Mouse (Mus musculus) G1E (cell line): ENCODE data around the gene Bud13. TPM values are rescaled to one million over a fixed set of nuclear protein-coding genes. Genes with fewer than 3 reads are reported as not detected.

Experiments used
- ATAC-seq: 2 replicates; pipeline ENCODE4 v1.8.0; 2016; ENCODE audit warnings: mild to moderate bottlenecking; ENCODE audit not compliant: insufficient number of reproducible peaks, poor library complexity, low FRiP score, severe bottlenecking; ENCODE audit errors: extremely low read depth
- DNase-seq: peaks from one replicate; pipeline ENCODE4 v3.0.0; 2012; ENCODE audit warnings: low spot score
- H3K27me3 ChIP-seq: 2 replicates; pipeline ENCODE4 v1.6.1; 2012; ENCODE audit warnings: mild to moderate bottlenecking, low read length, inconsistent platforms; ENCODE audit not compliant: insufficient read depth
- H3K36me3 ChIP-seq: replicated peaks from 2 replicates; pipeline ENCODE3; 2012; ENCODE audit warnings: mild to moderate bottlenecking, inconsistent platforms
- H3K4me1 ChIP-seq: 2 replicates; pipeline ENCODE4 v1.6.1; 2012; ENCODE audit warnings: low read depth, low read length, inconsistent platforms, mixed read lengths; ENCODE audit not compliant: insufficient read depth
- H3K4me3 ChIP-seq: 2 replicates; pipeline ENCODE4 v1.5.1; 2012; ENCODE audit warnings: low read depth, mild to moderate bottlenecking, inconsistent platforms, low read length, moderate library complexity, mixed read lengths
- H3K9me3 ChIP-seq: replicated peaks from 2 replicates; pipeline ENCODE4 v1.6.1; 2012; ENCODE audit warnings: inconsistent platforms
- CTCF ChIP-seq: IDR thresholded peaks from 2 replicates; pipeline ENCODE4 v1.5.1; 2012; ENCODE audit warnings: low read depth, low read length, inconsistent platforms, mixed read lengths
- GATA1 ChIP-seq: IDR thresholded peaks from 2 replicates; pipeline ENCODE4 v1.6.1; 2012; ENCODE audit warnings: borderline replicate concordance, low read length, inconsistent platforms, mixed read lengths
- GATA2 ChIP-seq: IDR thresholded peaks from 2 replicates; pipeline ENCODE4 v1.6.1; 2012; ENCODE audit warnings: low read depth, low read length, inconsistent platforms, borderline replicate concordance
- POLR2AphosphoS5 ChIP-seq: IDR thresholded peaks from 2 replicates; pipeline ENCODE4 v1.6.1; 2012; ENCODE audit warnings: low read depth, low read length, inconsistent platforms; ENCODE audit not compliant: insufficient replicate concordance
- TAL1 ChIP-seq: conservative IDR thresholded peaks from 2 replicates; pipeline ENCODE4 v1.6.1; 2012; ENCODE audit warnings: low read depth, low read length, inconsistent platforms, mixed read lengths
- polyA plus RNA-seq: library from polyadenylated mRNA; stranded (reverse); fragments of >175 nt; gene quantifications from 2 replicates; pipeline ENCODE4 v1.2.3, GENCODE M21; 2012
- total RNA-seq, 2 experiments: library from RNA; stranded (forward) in 1 of 2; stranded (reverse) in 1 of 2; fragments of 200-1000 nt in 1 of 2; fragments of >200 nt in 1 of 2; fragmentation: Nextera tagmentation in 1 of 2; gene quantifications; 2 replicates each; pipeline ENCODE4 v1.2.3; 2014 to 2017

Gene Bud13
- total and polyA plus RNA-seq, 3 experiments, result 19.8 to 23.4 (median 22.6) TPM

GRCm38 (mm10) chr9:46241818-46242217, 41.0 kb upstream of the Bud13 start:
- peaks cover 34% of the 10 kb centered on the region for H3K4me1 ChIP-seq
- no peaks in the 10 kb centered on the region for H3K9me3 ChIP-seq
- no peak overlapping the region for H3K4me3 ChIP-seq
- peaks cover 70% of the 10 kb centered on the region for H3K27me3 ChIP-seq
- no peak for TF ChIP-seq GATA2
- TF ChIP-seq POLR2AphosphoS5, result no peak
- no peak for TF ChIP-seq GATA1
- no peak for TF ChIP-seq TAL1
- TF ChIP-seq CTCF, result no peak
- DNase-seq (no peak), ATAC-seq (no peak)
- no peaks in the 10 kb centered on the region for H3K36me3 ChIP-seq

- Histone ChIP-seq H3K4me3 (no peak overlapping the region), H3K27me3 (peaks cover 61% of the 10 kb centered on the region), H3K9me3 (no peaks in the 10 kb centered on the region), H3K4me1 (peaks cover 39% of the 10 kb centered on the region), H3K36me3 (no peaks in the 10 kb centered on the region)
- DNase-seq, result no peak
- ATAC-seq, result no peak
- no peak for TF ChIP-seq TAL1
- no peak for TF ChIP-seq GATA1
- no peak for TF ChIP-seq CTCF
- no peak for TF ChIP-seq GATA2
- TF ChIP-seq POLR2AphosphoS5, result no peak
Measured at GRCm38 (mm10) chr9:46243122-46243521, 39.7 kb upstream of the Bud13 start.

GRCm38 (mm10) chr9:46243584-46243983, 39.2 kb upstream of the Bud13 start:
- Histone ChIP-seq H3K4me1 (peaks cover 39% of the 10 kb centered on the region), H3K9me3 (no peaks in the 10 kb centered on the region), H3K27me3 (peaks cover 60% of the 10 kb centered on the region), H3K36me3 (no peaks in the 10 kb centered on the region), H3K4me3 (no peak overlapping the region)
- TF ChIP-seq POLR2AphosphoS5 (no peak), TAL1 (no peak), CTCF (no peak), GATA2 (no peak), GATA1 (no peak)
- DNase-seq (no peak), ATAC-seq (no peak)

GRCm38 (mm10) chr9:46246752-46247324, 36.0 kb upstream of the Bud13 start:
- Histone ChIP-seq H3K36me3 (no peaks in the 10 kb centered on the region), H3K4me3 (no peak overlapping the region), H3K4me1 (peaks cover 26% of the 10 kb centered on the region), H3K27me3 (peaks cover 43% of the 10 kb centered on the region), H3K9me3 (no peaks in the 10 kb centered on the region)
- DNase-seq, result peak; percentile 63
- ATAC-seq, result no peak
- TF ChIP-seq CTCF (peak; percentile 39; the same call in 1 of the 2 replicates), GATA1 (no peak)

GRCm38 (mm10) chr9:46256177-46256576, 26.6 kb upstream of the Bud13 start:
- peaks cover 64% of the 10 kb centered on the region for H3K27me3 ChIP-seq
- H3K4me1 ChIP-seq, result peaks cover 3% of the 10 kb centered on the region; the same call in 1 of the 2 replicates
- TF ChIP-seq GATA2, result no peak
- no peak for TF ChIP-seq POLR2AphosphoS5
- TF ChIP-seq TAL1, result no peak
- H3K36me3 ChIP-seq, result no peaks in the 10 kb centered on the region
- ATAC-seq (no peak), DNase-seq (no peak)
- H3K9me3 ChIP-seq, result no peaks in the 10 kb centered on the region
- no peak overlapping the region for H3K4me3 ChIP-seq

GRCm38 (mm10) chr9:46256658-46257385, 26.0 kb upstream of the Bud13 start:
- H3K4me1 ChIP-seq, result peaks cover 3% of the 10 kb centered on the region; the same call in 1 of the 2 replicates
- no peak overlapping the region for H3K4me3 ChIP-seq
- ATAC-seq (no peak), DNase-seq (no peak)
- peaks cover 64% of the 10 kb centered on the region for H3K27me3 ChIP-seq
- H3K9me3 ChIP-seq, result no peaks in the 10 kb centered on the region
- no peaks in the 10 kb centered on the region for H3K36me3 ChIP-seq
- TF ChIP-seq TAL1 (no peak), POLR2AphosphoS5 (no peak), GATA1 (no peak), GATA2 (no peak), CTCF (no peak)

- Histone ChIP-seq H3K27me3 (peaks cover 66% of the 10 kb centered on the region), H3K36me3 (no peaks in the 10 kb centered on the region), H3K4me3 (no peak overlapping the region), H3K4me1 (peaks cover 3% of the 10 kb centered on the region; the same call in 1 of the 2 replicates), H3K9me3 (no peaks in the 10 kb centered on the region)
- TF ChIP-seq TAL1 (no peak), GATA2 (no peak), POLR2AphosphoS5 (no peak), CTCF (no peak), GATA1 (no peak)
- ATAC-seq (no peak), DNase-seq (no peak)
Measured at GRCm38 (mm10) chr9:46257546-46257945, 25.3 kb upstream of the Bud13 start.
